Mouse (Mus musculus): ENCODE results near the gene 6430548M08Rik. TPM values are rescaled to one million over a fixed set of nuclear protein-coding genes. Genes with fewer than 3 reads are reported as not detected.

The 6430548M08Rik gene
- total RNA-seq, 2 experiments from 2014 or later = 5.0 to 7.3 TPM

DNA sequence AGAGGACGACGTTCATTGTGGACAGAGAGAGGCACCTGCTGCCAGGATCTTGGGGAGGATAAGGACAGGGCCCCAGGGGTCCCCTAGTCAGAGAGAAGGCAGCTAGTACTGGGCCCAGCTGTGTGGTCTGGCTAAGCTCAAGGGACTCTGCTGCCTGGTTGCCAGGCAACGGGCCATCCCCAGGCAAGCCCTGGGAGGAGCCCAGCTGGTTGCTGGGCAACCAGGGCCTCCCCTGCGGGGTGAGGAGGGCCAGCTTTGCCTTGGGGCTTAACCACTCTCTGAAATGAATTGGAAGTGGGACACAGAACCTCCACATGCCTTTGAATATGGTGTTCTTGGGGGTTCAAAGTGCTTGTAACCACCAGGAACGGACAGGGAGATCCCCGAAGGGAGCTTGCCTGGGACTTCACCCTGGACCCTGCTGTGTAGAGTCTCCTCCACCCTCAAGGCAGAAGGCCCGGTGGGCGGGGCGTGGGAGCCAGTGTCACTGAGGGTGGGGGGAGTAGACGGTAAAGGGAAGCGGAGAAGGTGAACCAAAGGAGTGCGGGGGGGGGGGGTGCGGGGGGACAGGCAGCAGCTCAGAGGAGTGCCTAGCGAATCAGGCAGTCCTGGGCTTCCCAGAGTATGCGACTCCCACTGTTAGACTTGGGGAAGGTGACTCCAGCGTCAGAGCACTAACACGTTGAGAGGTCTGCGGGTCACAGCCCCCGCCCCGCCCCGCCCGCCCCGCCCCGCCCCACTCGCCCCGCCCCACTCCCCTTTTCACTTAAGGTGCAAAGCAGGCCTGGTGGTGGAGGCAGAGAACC lies 63.6 kb downstream of the 6430548M08Rik start, which contains the start of gene Fam92b:
Gene Fam92b (minus strand): TSS at position 149 of the 806 bp plus-strand sequence.
- ATAC-seq (replicated peaks; ENCODE audit: low FRiP score, poor library complexity, severe bottlenecking) = no peak

DNA sequence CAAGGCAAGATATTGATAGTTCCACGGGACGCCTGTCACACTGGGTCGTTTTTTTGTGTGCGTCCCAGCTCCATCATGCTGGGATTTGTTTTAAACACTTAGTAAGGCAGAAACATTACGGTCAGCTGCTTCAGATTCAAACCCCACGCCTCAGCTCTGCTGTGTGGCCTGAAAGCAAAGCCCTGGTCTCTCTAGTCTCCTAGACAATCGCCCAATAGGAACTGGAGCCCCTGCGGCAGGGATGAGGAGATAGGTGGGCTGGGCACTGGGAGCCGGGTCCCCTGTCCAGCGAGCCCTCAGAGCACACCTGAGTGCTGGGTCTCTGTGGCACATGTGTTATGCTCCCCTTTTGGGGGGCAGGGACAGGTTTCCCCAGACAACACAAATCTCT lies 64.2 kb downstream of the 6430548M08Rik start:
- ATAC-seq (replicated peaks; ENCODE audit: low FRiP score, poor library complexity, severe bottlenecking) = no peak

DNA sequence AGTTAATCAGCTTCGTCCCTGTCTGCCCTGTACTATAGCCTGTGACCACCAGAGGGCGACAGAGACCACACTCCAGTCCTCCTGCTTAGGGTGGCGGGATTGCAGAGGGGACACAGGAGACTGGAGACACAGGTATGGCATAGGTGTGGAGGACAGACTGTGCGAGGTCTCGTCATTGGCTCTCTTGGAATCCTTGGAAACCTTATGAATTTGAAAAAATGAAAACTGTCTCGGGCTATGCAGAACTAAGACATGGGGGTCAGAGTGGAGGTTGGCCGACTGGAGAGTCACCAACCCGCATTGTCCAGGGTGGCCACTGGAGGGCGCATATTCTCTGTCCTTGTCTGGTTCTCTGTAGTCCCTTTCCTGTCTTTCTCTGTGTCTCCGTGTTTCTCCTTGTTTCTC lies 65.1 kb downstream of the 6430548M08Rik start:
- peak; percentile 76 for ATAC-seq (replicated peaks; ENCODE audit: low FRiP score, poor library complexity, severe bottlenecking)

GRCm38 (mm10) chr8:120180445-120180970 lies 66.6 kb downstream of the 6430548M08Rik start:
- ATAC-seq (replicated peaks; ENCODE audit: low FRiP score, poor library complexity, severe bottlenecking) = no peak

DNA sequence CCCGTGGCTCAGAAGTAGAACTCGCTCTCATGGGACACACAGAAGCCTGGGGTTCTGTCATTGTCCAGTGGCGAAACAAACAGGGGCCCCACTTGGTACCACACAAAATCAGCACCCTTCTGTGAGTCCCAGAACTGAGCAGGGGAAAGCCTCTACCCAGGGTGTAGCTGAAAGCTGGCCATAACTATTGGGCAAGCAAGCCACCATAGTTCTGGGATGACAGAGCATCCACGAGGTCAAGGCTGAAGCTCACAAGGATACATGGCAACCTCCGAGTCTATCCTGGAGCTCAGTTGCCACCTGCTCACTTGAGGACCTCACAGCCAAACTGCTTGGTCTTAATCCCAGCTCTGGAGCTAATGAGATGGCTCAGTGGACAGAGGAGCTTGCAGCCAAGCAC lies 67.3 kb downstream of the 6430548M08Rik start:
- no peak for ATAC-seq (replicated peaks; ENCODE audit: low FRiP score, poor library complexity, severe bottlenecking)

DNA sequence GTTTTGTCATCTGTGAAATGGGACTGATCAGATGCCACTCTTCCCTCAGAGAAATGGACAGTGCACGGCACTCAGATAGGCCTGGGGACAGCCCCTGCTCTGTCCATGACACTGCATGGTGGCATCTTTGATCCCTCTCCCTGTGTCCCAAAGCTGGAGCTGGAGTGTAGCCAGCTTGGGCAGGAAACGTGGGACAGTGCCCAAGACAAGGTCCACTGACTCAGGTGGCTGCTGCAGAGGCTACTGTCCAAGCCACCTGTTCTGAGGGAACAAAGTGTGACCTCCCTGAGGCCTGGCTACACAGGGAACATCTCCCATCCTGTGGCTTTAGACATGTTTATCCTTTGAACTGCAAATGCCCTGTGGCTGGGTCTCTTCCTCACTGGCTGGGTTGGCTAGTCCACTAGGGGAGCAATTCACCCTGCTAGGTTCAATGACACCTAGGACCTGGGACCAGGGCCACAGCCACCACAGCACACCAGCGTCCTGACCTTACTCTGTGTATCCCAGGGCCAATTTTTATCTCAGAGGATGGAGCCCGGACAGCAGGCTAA lies 68.0 kb downstream of the 6430548M08Rik start:
- no peak for ATAC-seq (replicated peaks; ENCODE audit: low FRiP score, poor library complexity, severe bottlenecking)

DNA sequence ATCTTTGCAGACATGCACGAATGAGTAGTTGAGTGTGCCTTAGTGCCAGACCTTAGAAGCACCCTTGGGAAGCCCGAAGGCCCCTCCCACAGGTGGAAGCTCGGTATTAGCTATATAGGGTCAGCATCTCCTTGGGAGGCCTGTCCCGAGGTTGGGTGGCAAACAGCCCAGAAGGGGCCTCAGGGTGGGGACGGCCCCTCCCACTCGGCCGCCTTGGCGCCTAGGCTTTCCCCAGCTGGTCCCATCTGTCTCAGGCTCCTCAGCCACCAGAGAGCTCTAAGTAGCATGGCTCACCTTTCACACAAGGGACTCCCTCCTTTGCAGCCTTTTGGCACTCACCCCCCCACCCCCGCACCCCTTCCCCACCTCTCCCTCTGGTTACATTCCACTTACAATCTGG lies 70.4 kb downstream of the 6430548M08Rik start:
- ATAC-seq (replicated peaks; ENCODE audit: low FRiP score, poor library complexity, severe bottlenecking) = no peak

- ATAC-seq (replicated peaks; ENCODE audit: low FRiP score, poor library complexity, severe bottlenecking) = no peak
These were observed 71.2 kb downstream of the 6430548M08Rik start for GRCm38 (mm10) chr8:120184850-120185792.

GRCm38 (mm10) chr8:120186454-120186853 lies 72.5 kb downstream of the 6430548M08Rik start:
- no peak for ATAC-seq (replicated peaks; ENCODE audit: low FRiP score, poor library complexity, severe bottlenecking)

- ATAC-seq (replicated peaks; ENCODE audit: low FRiP score, poor library complexity, severe bottlenecking) = no peak
These were observed 74.6 kb downstream of the 6430548M08Rik start for GRCm38 (mm10) chr8:120188510-120188909.

GRCm38 (mm10) chr8:120189440-120189839 lies 75.5 kb downstream of the 6430548M08Rik start:
- ATAC-seq (replicated peaks; ENCODE audit: low FRiP score, poor library complexity, severe bottlenecking) = no peak

GRCm38 (mm10) chr8:120190107-120190809 lies 76.3 kb downstream of the 6430548M08Rik start:
- ATAC-seq (replicated peaks; ENCODE audit: low FRiP score, poor library complexity, severe bottlenecking) = no peak

DNA sequence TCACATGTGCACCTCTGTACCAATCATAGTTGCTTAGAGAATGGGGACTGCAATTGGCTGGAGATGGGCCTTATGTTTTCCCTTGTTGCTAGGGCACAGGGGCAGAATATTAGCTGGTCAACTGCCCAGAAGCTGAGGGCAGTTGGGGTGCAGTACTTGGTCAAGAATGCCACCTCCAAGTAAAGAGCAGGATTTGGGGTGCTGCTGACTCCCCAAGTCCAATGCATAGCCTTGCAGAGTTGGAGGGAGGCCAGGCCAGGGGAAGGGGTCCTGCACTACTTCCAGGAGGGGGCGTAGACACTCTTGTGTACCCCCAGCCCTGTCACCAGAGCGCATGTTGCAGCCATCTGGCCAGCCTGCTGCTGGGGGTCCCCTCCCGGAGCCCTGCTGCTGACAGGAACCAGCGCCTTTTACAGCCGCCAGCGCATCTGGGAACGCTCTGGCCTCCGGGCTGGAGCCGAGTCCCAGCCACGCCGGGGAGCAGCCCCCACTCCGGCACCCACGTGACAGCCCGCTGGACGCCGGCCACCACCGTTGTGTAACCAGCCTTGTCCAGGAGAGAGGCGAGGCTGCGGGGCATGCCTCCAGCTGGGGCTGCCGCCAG lies 77.0 kb downstream of the 6430548M08Rik start:
- no peak for ATAC-seq (replicated peaks; ENCODE audit: low FRiP score, poor library complexity, severe bottlenecking)

DNA sequence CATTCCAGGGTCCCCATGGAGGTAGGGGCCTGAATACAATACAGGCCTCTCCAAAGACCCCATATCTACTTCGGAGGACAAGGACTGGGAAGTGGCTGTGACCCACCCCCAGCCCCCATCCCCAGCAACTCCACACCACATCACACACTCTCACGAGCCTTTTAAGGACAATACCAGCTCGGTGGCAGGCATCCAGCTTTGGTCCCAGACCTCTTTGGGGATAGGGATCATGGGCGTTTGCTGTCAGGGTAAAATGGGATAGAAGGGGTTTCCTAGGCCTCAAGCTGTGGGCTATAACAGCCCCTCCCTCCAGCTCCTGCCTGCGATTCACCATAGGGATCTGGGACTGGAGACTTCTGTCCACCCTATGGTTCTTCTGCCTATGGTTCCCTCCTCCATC lies 77.7 kb downstream of the 6430548M08Rik start:
- ATAC-seq (replicated peaks; ENCODE audit: low FRiP score, poor library complexity, severe bottlenecking) = no peak

- ATAC-seq (replicated peaks; ENCODE audit: low FRiP score, poor library complexity, severe bottlenecking) = no peak
These were observed 78.2 kb downstream of the 6430548M08Rik start for GRCm38 (mm10) chr8:120192118-120192517.

DNA sequence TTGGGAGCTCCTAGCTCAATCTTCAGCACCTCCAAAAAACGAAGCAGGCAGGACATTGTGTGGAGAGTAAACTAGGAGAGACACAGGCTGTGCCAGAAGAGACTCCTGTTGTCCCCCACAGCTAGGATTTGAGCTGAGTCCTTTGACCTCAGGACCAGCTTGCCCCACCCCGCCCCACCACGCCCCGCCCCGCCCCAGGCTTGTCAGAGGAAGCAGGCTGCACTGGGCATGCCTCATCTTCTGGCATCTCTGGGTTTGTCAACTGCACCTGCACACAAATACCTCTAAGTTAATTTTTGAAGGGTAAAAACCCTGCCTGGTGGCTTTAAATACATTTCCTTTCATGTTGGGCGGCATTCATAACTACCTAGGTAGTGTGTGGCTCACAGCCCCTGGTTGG lies 87.4 kb downstream of the 6430548M08Rik start:
- ATAC-seq (replicated peaks; ENCODE audit: low FRiP score, poor library complexity, severe bottlenecking) = no peak

DNA sequence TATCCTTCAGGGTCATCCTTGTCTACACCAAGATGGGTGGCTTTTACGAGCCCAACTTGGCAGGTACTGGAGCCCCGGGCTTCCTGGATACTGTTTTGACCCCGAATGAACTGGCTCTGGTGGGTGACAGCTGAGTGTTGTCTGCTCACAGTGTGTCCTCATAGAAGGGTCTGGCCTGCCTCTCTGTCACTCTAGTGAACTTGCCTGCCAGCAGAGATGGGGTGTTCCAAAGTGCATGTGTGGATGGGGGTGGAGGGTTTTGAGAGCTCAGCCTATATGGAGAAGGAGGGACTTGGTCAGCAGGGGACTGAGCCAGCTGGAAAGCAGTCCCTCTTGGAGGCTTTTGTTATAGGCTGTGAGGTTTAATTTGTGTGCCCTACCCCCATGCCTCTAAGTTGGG lies 88.6 kb downstream of the 6430548M08Rik start:
- ATAC-seq (replicated peaks; ENCODE audit: low FRiP score, poor library complexity, severe bottlenecking) = no peak

DNA sequence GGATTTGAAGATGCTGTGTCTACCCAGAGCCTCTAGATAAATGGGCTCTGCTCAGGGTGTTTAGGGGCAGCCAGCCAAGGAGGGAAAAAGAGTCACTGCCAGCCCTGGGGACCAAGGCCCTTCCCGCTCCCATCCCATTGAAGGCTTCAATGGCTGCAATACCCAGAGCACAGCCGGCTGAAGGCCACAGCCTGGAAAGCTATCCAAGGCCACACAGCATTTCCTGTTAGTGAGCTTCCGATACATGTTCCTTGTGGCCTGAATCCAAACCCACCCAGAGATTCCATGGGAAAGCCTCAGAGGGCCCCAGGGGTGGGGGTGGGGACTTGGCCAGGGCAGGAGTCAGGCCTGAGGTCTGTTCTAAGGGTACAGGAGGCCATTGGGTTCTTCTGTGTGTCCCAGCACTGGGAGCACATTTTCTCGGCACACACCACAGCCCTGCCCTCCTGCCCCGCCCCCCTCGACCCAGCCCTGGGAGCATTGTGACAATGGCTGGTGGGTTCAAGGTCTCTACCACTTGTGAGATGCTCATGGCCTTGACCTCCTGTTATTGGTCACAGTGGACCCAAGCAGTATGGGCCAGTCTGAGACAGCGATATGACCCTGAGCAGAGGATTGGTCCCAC lies 90.9 kb downstream of the 6430548M08Rik start:
- no peak for ATAC-seq (replicated peaks; ENCODE audit: low FRiP score, poor library complexity, severe bottlenecking)

GRCm38 (mm10) chr8:120205916-120206315 lies 92.0 kb downstream of the 6430548M08Rik start:
- ATAC-seq (replicated peaks; ENCODE audit: low FRiP score, poor library complexity, severe bottlenecking) = no peak
